Mouse (Mus musculus) cerebellum, adult 11 months (tissue): ENCODE data around the gene Adamts2.
A peak's percentile ranks its signal among the peaks of the same experiment; 100 is the strongest.

Experiments
- DNase-seq: peaks from one replicate; pipeline ENCODE4 v3.0.0; 2022

Adamts2 gene

DNA sequence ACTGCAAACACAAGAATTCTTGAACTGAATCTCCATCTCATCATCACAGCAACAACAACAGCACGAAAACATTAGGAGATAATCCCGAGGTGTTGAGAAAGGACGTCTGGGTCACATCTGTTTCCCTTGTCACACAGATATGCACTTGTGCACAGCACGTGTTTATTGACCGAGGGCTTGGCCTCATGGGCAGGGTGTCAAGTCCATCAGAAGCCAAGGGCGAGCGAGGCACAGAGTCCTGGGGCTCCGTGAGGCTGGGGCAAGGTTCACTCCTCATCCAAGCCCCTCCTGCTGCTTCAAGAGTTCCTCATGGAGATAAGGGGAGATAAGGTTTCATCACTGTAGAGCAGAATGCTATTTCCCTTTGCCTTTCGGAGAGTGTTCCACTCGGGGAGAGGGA is 137.6 kb downstream of the Adamts2 start:
- DNase-seq = no peak

DNA sequence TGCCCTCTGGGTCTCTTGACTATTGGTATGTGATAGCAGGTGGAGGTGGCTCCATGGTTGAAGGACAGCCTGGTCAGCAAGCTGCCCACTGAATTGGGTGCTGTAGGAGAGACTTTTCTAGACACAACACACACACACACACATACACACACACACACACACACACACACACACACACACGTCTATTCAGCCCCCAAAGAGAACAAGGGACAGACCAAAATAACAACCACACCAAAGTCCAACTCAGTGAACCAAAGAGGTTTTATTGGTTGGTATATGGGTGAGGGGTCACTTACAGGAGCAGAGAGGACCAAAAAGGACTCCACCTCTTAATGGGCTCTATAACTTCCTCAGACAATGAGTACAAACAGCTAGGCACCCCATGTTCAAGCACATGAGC is 140.3 kb downstream of the Adamts2 start:
- no peak for DNase-seq

DNA sequence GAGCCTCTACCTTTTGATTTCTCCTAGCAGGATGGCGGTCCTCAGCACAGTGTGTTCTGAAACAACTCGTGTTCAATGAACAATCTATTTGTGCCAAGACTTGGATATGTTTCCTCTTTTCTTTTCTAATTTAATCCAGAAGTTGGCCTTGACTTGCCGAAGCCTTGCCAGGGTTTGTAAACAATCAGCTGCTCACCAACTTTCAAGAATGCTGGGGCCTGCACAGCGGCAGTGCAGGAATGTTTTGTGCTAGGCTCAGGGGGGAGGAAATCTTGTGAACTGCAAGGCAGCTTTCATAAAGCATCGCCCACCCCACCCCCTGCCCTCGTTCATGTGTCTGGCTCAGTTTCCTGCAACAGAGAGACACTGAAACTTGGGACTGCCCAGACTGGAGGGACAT is 143.1 kb downstream of the Adamts2 start:
- no peak for DNase-seq

DNA sequence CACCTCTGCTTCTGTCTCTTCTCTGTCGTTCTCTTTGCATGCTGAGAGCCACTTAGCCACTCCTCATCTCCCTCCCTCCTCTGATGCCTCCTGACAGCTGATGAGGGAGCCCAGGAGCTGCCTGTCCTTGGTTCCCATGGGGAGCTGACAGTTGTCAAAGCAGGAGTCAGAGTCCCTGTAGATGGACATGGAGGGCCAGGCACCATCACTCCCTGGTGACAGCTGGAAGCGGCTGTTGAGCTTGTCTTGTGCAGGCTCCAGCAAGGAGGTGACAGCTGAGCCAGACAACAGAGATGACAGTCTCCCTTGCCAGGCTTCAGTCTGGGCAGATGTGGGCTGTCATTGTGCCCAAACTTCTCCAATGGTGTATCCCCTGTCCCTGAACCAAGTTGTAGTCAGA is 144.6 kb downstream of the Adamts2 start:
- no peak for DNase-seq

DNA sequence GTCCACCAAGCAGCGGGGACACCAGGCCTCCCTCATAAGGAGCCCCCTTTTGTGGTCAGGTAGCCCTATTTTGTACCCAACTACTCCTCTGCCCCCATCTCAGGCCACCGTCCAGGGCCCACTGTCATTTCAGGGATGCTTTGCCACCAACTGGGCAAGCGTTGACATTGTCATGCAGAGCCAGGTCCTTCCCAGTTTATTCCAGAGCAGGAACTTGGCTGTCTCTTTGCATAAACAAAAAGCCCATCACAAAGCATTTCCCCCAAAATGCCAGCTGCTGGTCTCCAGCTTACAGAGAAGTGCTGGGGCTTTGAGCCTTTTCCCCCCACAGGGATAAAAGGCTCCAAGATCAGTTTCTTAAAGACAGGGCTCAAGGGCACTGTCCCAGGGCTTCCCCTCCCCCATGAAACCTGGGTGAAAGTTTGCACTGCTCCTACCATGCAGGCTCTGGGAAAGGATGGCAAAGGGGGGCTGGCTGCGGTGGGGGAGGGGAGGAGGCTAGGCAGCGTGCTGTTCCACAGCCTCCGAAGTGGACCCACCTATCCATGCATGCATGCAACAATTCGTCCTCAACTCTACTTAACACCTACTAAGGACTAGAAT is 149.2 kb downstream of the Adamts2 start:
- no peak for DNase-seq

DNA sequence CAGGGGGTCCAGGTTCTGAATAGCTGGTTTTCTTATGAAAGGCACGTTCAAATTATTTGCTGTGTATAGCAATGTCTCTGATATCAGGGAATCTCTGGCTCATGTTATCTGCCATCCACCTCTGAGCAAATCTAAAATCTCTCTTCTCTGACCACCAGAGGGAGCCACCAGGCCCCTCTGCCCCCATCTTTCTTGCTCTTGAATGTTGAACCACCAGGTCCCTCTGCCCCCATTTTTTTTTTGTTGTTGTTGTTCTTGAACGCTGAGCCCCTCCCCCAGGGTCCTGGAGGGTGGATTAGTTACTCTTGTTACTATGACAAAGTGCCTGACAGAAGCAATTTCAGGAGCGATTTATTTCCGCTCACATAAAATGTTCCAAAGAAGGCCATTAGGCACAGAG is 155.9 kb downstream of the Adamts2 start:
- no peak for DNase-seq

DNA sequence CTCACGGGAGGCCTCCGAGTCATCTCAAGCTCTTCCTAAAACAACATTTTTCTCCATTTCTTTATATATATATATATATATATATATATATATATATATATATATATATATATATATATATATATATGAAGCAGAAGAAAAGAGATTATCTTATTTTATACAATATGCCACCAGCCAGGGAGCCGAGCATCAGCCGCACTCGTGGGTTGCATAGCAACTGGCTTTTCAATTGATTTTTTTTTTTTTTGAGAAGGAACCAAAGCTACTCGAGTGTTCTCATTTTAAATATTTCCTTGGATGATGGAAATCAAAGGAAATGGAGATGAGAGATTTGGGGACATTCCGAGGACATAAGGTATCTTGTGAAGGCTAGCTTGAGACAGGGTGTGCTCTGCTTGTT is 164.6 kb downstream of the Adamts2 start:
- no peak for DNase-seq

DNA sequence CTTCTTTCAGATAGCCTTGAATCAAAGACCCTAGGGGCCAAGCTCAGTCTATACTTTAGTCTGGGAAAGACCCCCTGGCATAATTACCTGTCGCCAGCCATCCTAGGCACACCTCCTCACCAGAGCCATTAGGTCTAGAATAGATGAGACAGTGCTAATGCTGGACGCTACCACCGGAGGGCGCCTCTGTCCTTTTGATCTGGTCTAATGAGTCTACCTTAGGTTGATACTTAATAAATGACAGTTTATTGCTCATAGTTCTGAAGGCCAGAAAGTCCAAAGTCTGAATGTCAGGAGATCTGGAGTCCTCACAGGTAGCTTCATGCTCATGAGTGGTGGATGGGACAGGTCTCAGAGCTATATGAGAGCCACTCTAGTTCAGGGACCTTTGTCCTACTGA is 165.2 kb downstream of the Adamts2 start:
- DNase-seq = peak; percentile 24

DNA sequence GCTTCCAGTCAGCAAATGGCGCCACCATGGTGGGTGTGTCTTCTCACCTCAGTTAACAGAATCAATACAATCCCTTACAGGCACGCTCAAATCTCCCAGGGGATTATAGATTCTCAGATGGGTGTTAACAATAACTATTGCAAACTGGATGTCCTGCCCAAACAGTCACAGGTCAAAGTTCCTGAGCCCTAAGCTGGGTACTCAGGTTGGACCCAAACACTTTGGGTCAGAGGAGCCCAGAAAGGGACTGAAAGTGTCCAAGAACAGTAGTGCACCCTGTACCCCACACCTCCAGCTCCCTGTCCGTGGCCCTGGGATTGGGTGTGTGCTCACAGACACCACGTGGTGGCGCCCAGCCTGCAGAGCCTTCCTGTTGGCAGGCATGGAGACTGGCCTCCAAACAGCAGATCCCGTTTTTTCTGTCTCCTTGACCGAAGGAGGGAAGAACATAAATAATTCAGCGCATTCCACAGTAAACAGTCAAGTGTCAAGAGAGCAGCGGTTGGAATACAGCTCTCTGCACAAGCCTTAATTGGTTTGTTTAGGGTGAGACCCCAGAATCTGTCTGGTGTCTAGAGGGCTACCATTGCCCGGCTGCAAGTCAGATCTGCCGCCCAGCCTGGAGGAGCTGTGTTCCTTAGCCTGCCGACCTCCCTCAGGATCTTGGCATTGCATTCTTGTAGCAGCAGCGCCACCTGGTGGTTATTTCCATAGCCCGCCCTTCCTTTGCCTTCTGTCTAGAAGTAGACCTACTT is 167.3 kb downstream of the Adamts2 start:
- DNase-seq = peak; percentile 81

DNA sequence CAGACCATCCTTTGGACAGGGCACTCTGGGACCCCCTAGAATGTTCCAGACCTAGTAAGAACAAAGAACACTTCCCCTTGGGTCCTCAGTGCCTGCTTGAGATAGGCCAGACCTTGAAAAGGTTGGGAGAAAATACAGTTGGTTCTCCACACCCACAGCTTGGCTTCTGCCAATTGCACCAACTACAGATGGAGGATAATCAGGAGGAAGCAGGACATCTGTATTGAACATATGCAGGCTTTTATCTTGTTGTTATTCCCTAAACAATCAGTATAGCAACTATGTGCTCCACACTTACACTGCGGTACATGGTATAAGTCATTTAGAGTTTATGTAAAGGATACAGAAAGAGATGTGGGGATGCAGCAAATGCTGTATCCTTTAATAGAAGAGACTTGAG is 169.1 kb downstream of the Adamts2 start:
- DNase-seq = no peak

DNA sequence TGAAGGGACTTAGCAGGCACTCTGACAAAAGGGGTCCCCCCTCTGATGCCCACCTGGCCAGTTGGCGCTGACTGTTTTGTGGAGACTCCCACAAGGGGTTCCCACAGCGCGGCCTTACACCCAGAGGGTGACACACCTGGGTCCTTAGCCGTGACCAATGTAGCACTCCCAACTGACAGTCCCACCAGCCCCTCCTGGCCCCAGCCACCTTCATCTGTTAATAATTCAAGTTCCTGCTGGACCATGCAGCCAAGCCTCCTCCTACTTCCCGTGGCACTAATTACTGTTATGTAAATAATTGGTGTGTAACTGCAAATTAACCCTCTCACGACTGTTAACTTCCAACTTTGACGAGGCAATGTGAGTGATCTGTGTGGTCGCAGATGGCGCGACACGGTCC is 195.8 kb downstream of the Adamts2 start:
- DNase-seq = no peak

DNA sequence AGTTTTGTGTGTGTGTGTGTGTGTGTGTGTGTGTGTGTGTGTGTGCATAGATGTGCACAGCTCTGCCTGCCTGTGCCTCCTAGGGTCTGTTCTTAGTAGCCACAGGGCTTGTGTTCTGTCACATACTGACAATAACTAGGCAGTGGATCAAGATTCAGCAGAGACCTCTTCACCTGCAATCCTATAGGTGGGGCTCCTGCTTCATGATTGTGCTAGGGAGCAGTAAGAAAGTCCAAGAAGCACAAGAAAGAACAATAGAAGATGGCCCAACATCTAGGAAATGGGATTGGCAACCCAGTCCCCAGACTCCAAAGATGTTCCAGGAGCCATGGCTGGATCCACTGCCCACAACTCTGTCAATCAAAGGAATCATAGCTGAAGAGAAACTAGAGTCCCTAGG is 197.0 kb downstream of the Adamts2 start:
- DNase-seq = no peak

DNA sequence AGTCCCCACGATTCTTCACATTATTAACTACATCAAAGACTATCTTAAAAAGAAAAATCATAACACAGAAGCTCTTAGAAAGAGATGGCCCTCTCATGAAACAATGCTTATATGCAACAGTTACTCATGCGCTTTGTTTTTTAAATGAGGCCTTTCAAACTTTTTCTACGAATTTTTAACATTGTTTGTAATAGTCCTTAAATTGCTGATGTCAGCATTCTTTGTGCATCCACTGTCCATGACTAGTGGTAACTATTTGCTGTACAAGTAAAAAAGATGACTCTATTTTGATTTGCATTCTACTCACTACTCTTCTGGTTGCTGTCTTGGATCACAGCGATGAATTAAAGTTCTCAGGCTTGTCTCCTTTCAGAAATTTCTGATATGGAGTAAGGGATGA is 212.3 kb downstream of the Adamts2 start:
- DNase-seq = no peak

DNA sequence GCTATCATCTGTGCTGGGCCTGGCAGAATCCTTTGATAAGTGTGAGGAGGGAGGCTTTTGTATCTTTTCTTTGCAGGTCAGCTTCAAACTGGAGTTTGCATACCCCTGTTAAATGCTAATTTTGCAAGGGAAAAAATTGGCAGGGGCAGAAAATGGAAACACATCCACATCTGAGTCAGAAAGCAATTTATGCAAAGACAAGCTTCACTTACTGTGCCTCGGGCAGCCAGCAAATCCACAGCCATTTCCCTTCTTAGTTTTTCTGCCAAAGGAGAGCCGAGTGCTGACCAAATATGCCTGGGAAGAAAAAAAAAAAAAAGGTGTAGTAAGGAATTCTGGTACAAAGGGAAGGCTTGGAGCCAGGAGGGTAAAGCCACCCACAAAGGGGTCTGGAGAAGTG is 224.3 kb downstream of the Adamts2 start:
- no peak for DNase-seq

DNA sequence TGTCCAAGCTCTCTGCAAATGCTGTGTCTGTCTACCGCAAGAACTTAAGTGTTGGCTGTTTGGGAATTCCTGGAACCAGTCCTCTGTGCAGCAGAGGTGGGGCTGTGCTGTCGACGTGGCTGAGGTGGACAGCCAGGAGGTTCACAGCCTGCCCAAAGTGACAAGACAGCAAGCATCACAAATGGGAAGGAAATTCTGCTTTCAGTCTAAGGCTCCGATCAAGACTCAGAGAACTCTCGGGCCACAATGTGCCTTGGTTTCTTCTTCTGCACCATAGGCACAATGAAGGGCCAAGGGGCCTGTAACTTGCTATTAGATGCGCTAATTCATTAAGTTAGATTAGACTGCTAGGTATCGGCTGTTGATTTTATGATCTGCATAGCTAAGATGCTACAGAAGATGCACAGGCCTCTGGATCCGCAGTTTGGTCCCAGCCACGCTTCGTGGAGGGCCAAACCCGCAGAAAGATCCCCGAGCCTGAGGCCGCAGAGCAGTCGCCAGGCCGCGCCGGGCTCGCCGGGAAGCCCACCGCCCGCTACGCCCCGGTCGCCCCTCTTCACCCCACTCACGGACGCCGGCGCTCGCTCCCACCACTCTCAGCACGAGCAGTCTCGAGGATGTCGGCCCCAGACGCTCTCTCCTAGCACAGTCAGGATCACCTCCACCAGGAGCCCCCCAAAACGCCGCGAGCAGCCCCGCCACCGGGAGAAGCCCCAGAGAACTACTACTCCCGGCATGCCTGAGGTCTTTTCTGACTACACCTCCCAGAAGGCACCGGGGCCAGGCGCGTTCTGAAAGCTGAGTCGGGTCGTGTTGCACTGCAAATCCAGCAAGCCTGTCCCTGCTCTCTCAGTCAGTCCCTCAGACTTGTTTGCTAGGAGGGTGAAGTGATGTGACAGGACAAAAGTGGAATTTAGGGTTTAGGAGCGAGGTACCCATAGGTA is 225.4 kb downstream of the Adamts2 start, which contains the start of gene Zfp354c:
Gene Zfp354c (minus strand): TSS at position 715 of the 944 bp plus-strand sequence.
- DNase-seq = peak; percentile 80

DNA sequence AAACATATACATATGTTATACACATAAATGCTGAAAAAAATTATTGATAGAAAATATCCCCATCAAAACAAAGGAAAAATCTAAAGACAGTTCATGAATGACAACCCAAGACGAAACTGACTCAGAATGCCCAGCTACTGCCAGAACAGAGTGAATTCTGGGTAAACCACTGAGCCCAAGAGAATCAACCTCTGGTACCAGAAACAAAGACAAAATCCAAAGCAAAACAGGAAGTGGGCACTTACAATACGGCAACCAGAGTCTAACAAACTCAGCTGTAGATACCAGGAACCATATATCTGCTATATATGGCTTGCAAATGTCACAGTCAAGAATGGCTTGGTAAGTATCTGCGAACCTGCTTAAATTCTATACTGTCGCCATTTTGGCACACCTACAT is 233.8 kb downstream of the Adamts2 start:
- no peak for DNase-seq

DNA sequence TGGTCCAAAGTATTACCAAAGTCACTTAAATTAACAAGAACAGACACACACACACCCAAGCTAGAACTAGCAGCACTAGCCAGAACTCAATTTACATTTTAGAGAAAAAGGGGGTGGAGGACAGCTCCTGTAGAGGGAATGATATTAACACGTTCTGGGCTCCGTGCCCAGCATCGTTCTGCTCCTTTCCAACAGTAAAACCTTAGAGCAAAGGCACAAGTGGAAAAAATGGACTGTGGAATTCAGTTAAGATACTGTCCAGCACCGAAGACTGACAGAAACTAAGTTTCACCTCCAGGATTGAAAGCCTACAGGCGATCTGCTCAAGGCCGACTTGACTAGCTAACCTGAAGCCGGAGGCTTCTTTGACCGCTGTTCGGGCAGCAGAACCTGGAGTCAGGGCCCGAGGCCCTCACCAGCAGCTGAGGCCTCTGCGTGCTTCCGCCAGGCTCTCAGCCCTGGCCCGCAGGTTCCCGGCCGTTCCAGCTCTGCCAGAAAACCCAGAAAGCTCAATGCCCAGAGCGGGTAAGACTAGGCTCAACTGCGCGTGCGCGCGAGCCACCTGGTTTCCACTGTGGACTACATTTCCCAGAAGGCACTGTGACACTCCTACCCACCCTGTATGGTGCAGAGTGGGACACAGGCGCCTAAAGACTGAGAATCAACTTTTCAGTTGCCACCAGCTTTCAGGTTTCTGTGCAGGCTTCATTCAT is 239.3 kb downstream of the Adamts2 start, which contains the start of gene Zfp879:
Gene Zfp879 (minus strand): TSS at position 530 of the 713 bp plus-strand sequence.
- peak; percentile 97 for DNase-seq

DNA sequence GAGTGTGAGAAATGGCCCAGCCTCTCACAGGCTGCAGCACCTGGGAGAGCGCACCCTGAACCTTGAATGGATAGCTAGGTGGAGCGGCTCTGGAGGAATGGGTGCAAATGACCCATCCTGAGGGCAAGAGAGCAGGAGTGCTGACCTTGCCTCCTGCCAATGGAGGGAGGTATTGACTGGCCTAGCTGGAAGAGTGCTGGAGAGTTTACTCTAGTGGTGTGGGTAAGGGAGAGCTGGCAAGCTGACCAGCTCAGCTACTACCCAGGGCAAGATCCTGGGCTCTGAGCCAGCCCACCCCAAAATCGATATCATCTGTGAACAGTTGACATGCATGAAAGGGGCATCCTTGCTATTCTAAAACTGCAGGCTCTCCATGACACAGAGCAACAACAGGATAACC is 244.1 kb downstream of the Adamts2 start:
- DNase-seq = no peak

DNA sequence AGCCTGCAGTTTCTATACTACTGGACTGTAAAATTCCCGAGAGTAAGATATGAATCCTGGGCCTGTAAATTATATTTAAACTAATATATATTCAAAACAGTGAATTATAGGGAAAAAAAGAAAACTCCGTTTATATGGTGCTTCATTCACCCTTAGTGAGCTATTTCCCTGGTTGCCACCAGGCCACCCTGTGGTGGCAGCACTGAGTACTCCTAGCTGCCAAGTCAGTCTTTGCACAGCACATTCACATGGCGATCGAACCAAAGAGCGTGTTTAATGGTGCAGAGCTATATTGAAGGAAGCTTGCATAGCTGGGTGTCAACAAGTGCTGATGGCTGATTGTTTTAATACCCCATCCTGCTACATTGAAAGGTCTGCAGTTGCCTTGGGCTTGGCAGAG is 245.2 kb downstream of the Adamts2 start:
- DNase-seq = no peak

DNA sequence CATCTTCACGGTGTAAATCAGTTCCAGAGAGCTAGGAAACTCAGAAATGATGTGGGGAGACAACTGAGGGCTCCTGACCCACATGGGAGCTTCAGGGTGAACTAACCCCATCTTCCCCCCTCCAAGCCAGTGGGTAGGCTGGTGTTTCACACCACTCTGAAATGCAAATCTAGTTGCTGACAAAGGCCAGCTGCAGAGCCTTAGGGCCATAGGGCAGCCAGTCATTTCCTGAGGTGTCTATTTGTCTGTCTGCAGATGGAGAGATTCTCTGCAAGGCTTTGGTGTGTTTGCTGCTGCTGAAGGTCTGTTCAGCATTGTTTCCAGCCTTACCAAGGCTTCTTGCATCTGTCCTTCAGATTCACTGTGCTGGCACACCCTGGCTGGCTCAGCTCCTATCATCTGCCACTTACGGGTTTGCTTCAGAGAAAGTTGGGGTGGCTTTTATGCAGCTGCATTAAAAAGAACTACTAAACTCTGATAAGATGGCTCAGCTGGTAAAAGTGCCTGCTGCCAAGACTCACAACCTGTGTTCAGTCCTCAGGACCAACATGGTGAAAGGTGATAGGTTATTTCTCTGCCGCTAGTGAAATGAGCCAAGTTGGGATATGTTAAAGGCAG is 246.7 kb downstream of the Adamts2 start:
- no peak for DNase-seq

DNA sequence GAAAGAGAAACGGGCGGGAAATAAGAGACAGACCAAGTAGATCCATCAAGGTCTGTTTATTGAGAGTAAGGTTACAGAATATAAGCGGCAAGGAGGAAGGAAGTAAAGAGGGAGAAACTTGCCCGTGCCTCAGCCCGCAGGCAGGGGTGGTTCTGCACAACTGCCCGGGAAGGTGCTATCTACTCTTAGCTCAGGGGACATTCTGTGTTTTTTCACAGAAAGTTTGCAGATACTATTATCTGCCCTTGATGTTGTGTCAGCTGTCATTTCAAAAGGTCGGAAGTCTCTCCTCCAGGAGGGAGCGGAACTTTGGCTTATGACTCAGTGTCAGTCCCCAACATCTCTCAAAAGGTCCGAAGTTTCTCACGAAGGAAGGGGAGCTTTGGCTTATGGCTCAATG is 247.4 kb downstream of the Adamts2 start:
- no peak for DNase-seq

DNA sequence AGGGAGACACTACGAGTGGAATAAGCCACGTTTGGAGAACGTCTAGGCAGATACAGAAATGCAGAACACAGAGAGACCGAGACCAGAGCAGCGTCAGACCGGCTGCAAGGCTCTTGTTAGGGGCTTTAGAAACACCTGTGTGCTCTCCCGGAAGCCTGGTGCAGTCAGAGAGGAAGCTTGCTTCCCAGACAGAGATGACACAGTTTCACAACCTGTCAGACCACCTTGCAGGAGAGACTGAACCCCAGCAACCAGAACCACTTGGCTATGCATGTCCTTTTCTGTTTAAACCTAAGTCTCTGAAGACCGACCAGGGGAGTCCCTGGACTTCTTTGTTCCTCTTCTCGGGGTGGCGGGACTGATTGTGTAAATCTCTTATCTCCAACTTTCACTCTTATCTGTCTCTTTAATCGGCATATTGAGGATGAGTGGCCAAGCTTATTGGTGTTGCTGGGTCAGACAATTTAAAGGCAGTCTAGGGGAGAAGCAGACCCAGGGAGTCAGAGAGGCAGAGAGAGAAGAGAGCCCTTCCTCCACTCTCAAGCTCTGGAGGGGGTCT is 248.4 kb downstream of the Adamts2 start, which contains the start of gene Grm6:
Gene Grm6 (plus strand): TSS at position 509 of the 559 bp plus-strand sequence.
- DNase-seq = no peak
